Mouse (Mus musculus) frontal cortex, postnatal 25 days (tissue): Measurements from ENCODE around the gene Frmd4b.
"Not testable (repeated sequence)": the region's sequence is repeated elsewhere in the genome, so short reads cannot be mapped to it uniquely, and the experiment has no call there.

Experiments used
- DNase-seq, 2 experiments: peaks; one replicate each; pipeline ENCODE4 v3.0.0; 2022; ENCODE audit warnings: low spot score in 2 of 2

Frmd4b gene

DNA sequence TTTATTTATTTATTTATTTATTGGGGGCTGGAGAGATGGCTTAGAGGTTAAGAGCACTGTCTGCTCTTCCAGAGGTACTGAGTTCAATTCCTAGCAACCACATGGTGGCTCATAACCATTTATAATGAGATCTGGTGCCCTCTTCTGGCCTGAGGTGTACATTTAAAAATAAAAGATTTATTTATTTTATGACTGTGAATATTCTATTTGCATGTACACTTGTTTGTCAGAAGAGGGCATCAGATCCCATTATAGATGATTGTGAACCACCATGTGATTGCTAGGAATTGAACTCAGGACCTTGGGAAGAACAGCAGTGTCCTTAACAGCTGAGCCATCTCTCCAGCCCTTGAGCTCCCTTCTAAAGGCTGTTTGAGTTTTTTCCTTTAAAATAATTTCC, 353.6 kb downstream of the Frmd4b start:
- not testable (repeated sequence) for DNase-seq

DNA sequence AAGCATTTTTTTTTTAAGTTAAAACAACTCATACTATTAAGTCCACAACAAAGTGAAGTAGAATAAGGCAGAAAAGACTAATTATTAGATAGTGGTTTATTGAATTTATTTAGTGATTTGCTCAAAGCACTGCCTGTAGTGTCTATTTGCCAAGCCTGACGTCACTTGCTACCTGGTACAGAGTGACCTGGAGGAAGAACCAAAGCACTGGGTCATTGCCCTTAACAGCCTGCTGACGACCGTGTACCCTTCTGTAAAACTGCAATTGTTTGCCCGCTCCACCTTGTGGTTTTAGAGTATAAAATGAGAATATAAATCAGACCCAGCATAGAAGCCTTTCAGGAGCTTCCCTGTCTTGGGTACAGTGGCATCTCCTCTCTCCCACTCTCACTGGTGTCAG, 355.1 kb downstream of the Frmd4b start:
- no peak for DNase-seq

DNA sequence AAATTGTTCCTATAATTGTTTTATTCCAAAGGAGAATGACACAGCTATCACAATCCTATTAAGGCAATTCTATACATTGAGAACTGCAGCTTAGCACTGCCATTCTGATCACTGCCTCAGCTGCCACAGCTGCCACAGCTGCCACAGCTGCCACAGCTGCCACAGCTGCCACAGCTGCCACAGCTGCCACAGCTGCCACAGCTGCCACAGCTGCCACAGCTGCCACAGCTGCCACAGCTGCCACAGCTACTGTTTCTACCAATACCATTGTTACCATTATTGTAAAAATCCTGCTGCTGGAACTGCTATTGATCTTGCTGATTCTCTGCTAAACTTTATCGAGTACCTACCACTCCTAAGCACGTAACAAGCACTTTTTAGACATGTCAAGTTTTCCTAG, 357.4 kb downstream of the Frmd4b start:
- DNase-seq, result not testable (repeated sequence)

DNA sequence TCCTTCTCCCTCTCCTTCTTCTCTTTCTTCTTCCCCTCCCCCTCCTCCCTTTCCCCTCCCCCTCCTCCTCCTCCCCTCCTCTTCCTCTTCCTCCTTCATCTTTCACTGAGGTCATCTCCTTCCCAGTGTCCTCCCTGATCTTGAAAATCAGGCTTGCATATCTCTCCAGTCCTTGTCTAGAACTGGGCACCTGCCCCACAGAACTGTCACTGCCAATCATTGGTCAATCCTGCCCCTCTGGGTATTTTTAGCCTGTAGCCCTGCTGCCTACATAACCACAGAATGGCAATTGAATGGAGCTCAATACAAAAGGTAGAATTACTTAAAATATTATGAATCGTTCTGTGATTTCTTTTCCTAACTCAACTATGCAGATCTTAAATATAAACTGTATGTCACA, 358.9 kb downstream of the Frmd4b start:
- no peak for DNase-seq

DNA sequence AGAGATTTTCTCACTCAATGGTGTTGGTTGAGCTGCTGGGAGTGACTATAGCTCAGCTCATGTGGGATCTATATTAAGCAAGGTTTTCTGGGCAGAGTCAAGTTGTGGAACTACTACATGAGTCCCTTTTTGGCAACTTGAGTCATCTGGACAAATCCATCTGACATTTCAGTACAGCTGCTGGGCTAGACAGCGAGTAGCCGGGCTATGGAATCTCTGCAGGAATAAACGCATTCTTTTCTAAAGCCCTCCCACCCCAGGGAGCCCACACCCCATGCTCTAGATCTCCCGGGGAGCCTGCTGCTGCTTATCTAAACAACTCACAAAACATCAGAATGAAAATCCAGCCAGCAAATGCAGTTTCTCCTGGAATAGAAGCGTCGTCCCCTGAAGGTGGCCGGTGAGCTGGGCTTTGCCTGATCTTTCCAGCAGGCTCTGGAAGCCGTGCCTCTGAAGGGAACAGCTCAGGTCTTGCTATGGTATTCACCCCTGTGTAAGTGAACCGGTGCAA, 364.6 kb downstream of the Frmd4b start, which contains the start of gene Lmod3:
Lmod3 (minus strand) TSS at position 49 of the 511 bp plus-strand sequence.
- DNase-seq, result no peak

DNA sequence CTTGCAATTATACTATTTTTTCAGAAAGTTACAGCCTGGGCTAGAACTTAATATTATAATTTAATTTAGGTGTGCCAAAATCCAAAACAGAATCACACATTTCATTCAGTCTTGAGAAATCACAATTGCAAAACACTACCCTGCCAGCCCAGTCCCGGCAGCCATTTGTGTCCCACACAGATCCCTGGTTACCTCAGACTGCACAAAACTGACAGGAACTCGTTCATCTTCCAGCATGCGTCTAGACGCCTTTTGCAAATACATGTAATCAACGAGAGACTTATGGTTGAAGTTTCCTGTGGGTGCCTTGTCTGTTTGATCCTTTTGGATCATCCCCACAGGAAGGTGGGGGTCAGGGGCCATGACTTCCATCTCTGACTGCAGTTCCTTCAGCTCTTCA, 365.3 kb downstream of the Frmd4b start:
- no peak for DNase-seq

DNA sequence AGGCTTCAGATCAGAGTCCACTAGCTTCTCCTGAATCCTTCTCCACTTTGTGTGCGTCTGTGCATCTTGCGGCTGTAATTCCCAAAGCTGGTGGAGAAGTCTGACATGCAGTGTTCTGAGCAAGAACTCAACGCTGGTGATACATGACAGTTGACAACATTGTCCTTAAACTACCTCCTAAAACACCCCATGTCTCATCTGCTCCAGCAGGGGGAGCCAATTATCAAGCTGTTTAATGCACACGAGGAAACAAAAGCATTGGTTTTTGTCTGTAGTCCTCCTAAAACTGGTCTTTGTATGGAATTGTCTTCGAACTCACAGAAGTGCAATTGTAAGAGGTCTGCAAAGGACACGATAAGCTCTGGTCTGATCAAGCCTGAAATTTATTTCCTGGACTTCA, 366.4 kb downstream of the Frmd4b start:
- peak; percentile 27 to 46 for DNase-seq

DNA sequence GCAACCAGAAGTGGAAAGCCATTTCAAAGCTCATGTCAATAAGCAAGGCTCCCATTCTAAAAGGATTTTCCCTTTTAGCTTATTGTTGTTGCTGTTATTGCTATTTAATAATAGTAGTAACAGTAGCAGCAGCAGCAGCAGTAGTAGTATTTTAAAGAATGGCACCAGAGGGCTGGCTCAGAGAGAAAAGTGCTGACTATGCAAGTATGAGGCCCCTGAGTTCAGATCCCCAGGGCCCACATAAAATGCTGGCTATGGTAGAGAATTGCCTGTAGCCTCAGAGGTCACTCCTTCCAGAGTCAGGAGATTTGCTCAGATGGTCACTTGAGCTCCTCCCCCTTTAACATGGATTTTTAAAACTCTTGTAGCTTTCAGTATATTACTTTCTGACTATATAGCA, 372.1 kb downstream of the Frmd4b start:
- DNase-seq, result no peak

DNA sequence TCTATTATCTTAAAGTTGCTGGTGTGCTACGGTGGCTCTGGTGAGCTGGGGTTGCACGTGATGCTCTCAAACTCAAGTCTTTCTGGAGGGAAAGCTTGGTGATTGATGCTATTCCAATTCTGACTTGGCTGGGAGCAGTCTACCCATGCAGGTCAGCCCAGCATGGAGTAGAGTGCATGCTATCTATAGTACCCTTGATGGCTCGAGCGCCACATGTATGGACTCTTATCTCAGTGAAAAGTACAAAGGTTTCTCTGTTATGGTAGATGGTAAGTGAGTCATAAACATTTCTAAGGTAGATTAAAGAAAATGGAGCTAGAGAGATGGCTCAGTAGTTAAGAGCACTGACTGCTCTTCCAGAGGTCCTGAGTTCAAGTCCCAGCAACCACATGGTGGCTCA, 374.8 kb downstream of the Frmd4b start:
- no peak for DNase-seq

DNA sequence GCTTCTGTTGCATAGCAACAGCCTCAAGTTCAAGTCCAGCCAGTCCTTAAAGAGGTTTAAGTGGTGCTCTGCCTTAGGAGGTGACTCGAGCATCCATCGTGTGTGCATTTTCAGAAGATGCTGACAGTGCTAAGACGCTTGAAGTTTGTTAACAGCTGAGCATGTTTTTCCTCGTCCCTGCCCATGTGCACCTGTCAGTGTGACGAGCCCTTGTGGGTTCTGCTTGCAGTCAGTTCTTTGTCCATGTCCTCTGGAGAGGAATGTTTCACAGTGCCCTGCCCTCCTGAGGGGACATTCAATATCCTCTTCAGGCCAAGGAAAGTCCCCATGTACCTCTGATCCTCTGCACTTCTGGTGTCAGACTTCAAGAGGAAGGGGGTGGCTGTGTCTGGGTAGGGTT, 377.2 kb downstream of the Frmd4b start:
- DNase-seq, result no peak

DNA sequence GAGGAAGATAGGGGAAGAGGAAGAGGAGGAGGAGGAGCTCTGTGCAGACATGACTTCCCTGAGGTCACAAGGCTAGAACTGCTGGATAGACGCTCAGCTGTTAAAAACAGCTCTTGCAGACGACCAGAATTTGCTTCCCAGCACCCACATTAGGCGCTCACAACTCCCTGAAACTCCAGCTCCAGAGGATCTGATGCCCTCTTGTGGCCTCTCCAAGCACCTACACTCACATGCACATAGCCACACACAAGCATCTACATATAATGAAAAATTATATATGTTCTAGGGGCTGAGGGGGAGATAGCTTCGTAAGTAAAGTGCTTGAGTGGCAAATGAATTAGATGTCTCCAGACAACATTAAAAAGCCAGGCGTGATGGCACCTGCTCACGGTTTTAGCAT, 378.0 kb downstream of the Frmd4b start:
- no peak for DNase-seq
